Mouse (Mus musculus): ENCODE measurements at regions not wholly inside any gene's neighbourhood (a gene's known extent, or its start where the extent isn't known, plus 50 kb on each side); places are given as distances from the start of the nearest gene placed in this dataset.

DNA sequence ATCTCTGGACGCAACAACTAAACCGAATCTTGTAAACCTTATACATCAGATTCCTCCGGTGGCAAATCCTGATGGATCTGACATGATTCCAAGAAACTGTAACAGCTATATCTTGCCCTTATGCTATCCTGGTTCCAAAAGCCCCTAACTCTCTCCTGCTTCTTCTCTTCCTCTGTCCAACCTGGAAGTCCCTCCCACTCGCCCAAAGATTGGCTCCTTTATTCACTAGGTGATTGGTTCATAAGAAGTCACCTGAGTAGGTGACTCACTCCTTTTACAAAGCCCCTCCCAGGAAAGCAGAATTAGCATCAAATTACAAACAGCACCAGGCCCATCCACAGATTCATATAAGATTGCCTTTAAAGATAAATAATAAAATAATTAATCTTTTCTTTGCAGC, 166.2 kb upstream of the Mettl25 start:
- DNase-seq (ENCODE audit: low read depth, low spot score): peak; percentile 21
- in situ Hi-C loops (cut with MboI; ENCODE audit: low sequenced_read_pairs in 2 of 2, unreplicated experiment in 2 of 2): no loop called here
- Histone ChIP-seq H3K27ac (ENCODE audit: insufficient read depth, low read depth, low read length, poor library complexity, severe bottlenecking) (peak overlapping the region; percentile 88; the same call in 1 of the 2 replicates), H3K4me3 (ENCODE audit: insufficient read depth in 1 of 2, low read depth in 1 of 2, low read length in 2 of 2, poor library complexity in 1 of 2, severe bottlenecking in 1 of 2) (peak overlapping the region; percentile 45 to 79; a peak in 3 of 4 replicates), H3K9me3 (ENCODE audit: control insufficient read depth, insufficient read depth, low read depth, low read length) (no peaks in the 10 kb centered on the region), H3K9ac (ENCODE audit: insufficient read depth, low read depth, low read length, poor library complexity, severe bottlenecking) (no peak overlapping the region; the same call in 1 of the 2 replicates), H3K4me1 (ENCODE audit: control insufficient read depth in 2 of 2, insufficient read depth in 2 of 2, low read length in 2 of 2, poor library complexity in 1 of 2) (peaks cover 0 to 5% of the 10 kb centered on the region in 2 experiments; a peak in 2 of 4 replicates), H3K36me3 (ENCODE audit: control insufficient read depth, insufficient read depth, low read length, poor library complexity, severe bottlenecking) (no peaks in the 10 kb centered on the region)
- TF ChIP-seq MAFK (IDR thresholded peaks at IDR 0.05; ENCODE audit: insufficient read depth, low read depth, low read length) (no peak), CHD2 (IDR thresholded peaks at IDR 0.05; ENCODE audit: low read depth, low read length) (no peak), ZNF384 (IDR thresholded peaks at IDR 0.05; ENCODE audit: low read depth, low read length) (no peak), HCFC1 (IDR thresholded peaks at IDR 0.05; ENCODE audit: borderline replicate concordance, insufficient read depth, low read length) (no peak), ZC3H11A (IDR thresholded peaks at IDR 0.05; ENCODE audit: borderline replicate concordance, low read depth, low read length) (no peak)

DNA sequence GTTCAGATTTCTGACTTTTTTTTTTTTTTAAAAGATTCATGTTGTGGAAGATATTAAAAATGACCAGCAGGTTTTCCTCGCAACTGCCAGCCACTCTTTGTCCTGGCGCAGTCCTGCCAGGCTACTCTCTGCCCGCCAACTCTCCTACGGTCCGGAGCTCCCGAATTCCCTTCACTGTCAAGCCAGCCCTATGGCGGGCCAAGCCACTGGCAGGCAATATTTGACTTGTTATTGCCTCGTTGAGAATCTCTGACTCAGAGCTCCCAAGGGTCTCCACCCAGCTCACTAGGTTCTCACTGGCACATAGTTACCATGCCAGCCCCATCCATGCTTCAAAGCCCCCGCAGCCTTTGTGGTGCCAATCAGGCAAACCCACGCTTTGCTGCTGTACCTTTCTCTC, 165.7 kb upstream of the Mettl25 start:
- TF ChIP-seq ZNF384 (IDR thresholded peaks at IDR 0.05; ENCODE audit: low read depth, low read length): peak; percentile 48; the same call in 1 of the 2 replicates
- no peak for TF ChIP-seq CHD2 (IDR thresholded peaks at IDR 0.05; ENCODE audit: low read depth, low read length)
- H3K27ac ChIP-seq (ENCODE audit: insufficient read depth, low read depth, low read length, poor library complexity, severe bottlenecking): peak overlapping the region; percentile 88
- peaks cover 0 to 5% of the 10 kb centered on the region in 2 experiments; a peak in 2 of 4 replicates for H3K4me1 ChIP-seq (ENCODE audit: control insufficient read depth in 2 of 2, insufficient read depth in 2 of 2, low read length in 2 of 2, poor library complexity in 1 of 2)
- DNase-seq (ENCODE audit: low read depth, low spot score): no peak
- H3K36me3 ChIP-seq (ENCODE audit: control insufficient read depth, insufficient read depth, low read length, poor library complexity, severe bottlenecking): no peaks in the 10 kb centered on the region
- no peaks in the 10 kb centered on the region for H3K9me3 ChIP-seq (ENCODE audit: control insufficient read depth, insufficient read depth, low read depth, low read length)
- peak overlapping the region; percentile 45 to 79; a peak in 3 of 4 replicates for H3K4me3 ChIP-seq (ENCODE audit: insufficient read depth in 1 of 2, low read depth in 1 of 2, low read length in 2 of 2, poor library complexity in 1 of 2, severe bottlenecking in 1 of 2)
- in situ Hi-C loops (cut with MboI; ENCODE audit: low sequenced_read_pairs in 2 of 2, unreplicated experiment in 2 of 2): no loop called here
- H3K9ac ChIP-seq (ENCODE audit: insufficient read depth, low read depth, low read length, poor library complexity, severe bottlenecking): peak overlapping the region; percentile 38; the same call in 1 of the 2 replicates

DNA sequence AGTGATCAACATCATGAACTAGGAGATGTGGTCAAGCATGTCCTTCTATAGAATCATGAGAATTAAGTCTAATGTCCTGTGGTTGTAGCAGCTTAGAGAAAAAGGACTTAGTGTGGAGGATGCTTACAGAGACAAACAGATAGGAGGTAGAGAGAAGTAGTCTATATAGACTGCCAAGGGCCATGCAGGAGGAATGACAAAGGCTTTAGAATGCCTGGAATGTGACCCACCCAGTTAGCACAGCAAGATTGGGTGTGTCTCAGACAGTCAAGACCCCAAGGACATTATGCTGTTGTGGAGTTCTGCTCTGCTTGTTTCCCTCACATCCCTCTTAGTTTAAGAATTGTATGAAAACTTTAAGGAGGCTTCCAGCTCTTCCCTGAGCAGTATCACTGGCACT, 164.9 kb upstream of the Mettl25 start:
- Histone ChIP-seq H3K27ac (ENCODE audit: insufficient read depth, low read depth, low read length, poor library complexity, severe bottlenecking) (peak overlapping the region; percentile 88; the same call in 1 of the 2 replicates), H3K36me3 (ENCODE audit: control insufficient read depth, insufficient read depth, low read length, poor library complexity, severe bottlenecking) (no peaks in the 10 kb centered on the region), H3K4me3 (ENCODE audit: insufficient read depth in 1 of 2, low read depth in 1 of 2, low read length in 2 of 2, poor library complexity in 1 of 2, severe bottlenecking in 1 of 2) (peak overlapping the region in 1 of 2 experiments; percentile 79; a peak in 2 of 4 replicates), H3K9me3 (ENCODE audit: control insufficient read depth, insufficient read depth, low read depth, low read length) (no peaks in the 10 kb centered on the region), H3K4me1 (ENCODE audit: control insufficient read depth in 2 of 2, insufficient read depth in 2 of 2, low read length in 2 of 2, poor library complexity in 1 of 2) (peaks cover 0 to 5% of the 10 kb centered on the region in 2 experiments; a peak in 2 of 4 replicates), H3K9ac (ENCODE audit: insufficient read depth, low read depth, low read length, poor library complexity, severe bottlenecking) (no peak overlapping the region)
- in situ Hi-C loops (cut with MboI; ENCODE audit: low sequenced_read_pairs in 2 of 2, unreplicated experiment in 2 of 2): no loop called here
- DNase-seq (ENCODE audit: low read depth, low spot score): peak; percentile 57
- TF ChIP-seq MAFK (IDR thresholded peaks at IDR 0.05; ENCODE audit: insufficient read depth, low read depth, low read length) (no peak), ZNF384 (IDR thresholded peaks at IDR 0.05; ENCODE audit: low read depth, low read length) (no peak), ZC3H11A (IDR thresholded peaks at IDR 0.05; ENCODE audit: borderline replicate concordance, low read depth, low read length) (no peak), CHD2 (IDR thresholded peaks at IDR 0.05; ENCODE audit: low read depth, low read length) (no peak), HCFC1 (IDR thresholded peaks at IDR 0.05; ENCODE audit: borderline replicate concordance, insufficient read depth, low read length) (no peak)

DNA sequence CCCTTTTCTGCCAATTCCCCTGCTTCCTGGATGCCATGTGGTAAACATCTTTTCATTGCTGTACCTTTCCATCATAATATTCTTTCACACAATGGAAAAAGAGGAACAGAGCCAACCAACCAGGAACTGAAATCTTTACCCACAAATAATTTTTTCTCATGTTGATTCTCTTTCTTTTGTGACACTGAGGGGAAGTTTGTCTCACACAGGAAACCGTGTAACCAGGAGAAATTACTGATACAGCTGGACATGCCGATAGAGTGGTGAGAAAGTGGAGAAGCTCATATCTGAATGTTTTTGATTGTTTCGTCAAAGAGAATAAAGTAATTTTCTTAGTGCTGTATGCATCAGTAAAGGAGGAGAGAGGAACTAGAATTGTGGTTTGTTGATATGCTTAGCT, 116.3 kb upstream of the Mettl25 start:
- H3K9ac ChIP-seq (ENCODE audit: insufficient read depth, low read depth, low read length, poor library complexity, severe bottlenecking): no peak overlapping the region
- H3K27ac ChIP-seq (ENCODE audit: insufficient read depth, low read depth, low read length, poor library complexity, severe bottlenecking): no peak overlapping the region
- no peak overlapping the region for H3K4me3 ChIP-seq (ENCODE audit: insufficient read depth in 1 of 2, low read depth in 1 of 2, low read length in 2 of 2, poor library complexity in 1 of 2, severe bottlenecking in 1 of 2)
- TF ChIP-seq MAFK (IDR thresholded peaks at IDR 0.05; ENCODE audit: insufficient read depth, low read depth, low read length): no peak
- TF ChIP-seq ZC3H11A (IDR thresholded peaks at IDR 0.05; ENCODE audit: borderline replicate concordance, low read depth, low read length): no peak
- TF ChIP-seq HCFC1 (IDR thresholded peaks at IDR 0.05; ENCODE audit: borderline replicate concordance, insufficient read depth, low read length): no peak
- no peaks in the 10 kb centered on the region for H3K9me3 ChIP-seq (ENCODE audit: control insufficient read depth, insufficient read depth, low read depth, low read length)
- H3K36me3 ChIP-seq (ENCODE audit: control insufficient read depth, insufficient read depth, low read length, poor library complexity, severe bottlenecking): no peaks in the 10 kb centered on the region
- no peak for DNase-seq (ENCODE audit: low read depth, low spot score)
- H3K4me1 ChIP-seq (ENCODE audit: control insufficient read depth in 2 of 2, insufficient read depth in 2 of 2, low read length in 2 of 2, poor library complexity in 1 of 2): no peaks in the 10 kb centered on the region
- in situ Hi-C loops (cut with MboI; ENCODE audit: low sequenced_read_pairs in 2 of 2, unreplicated experiment in 2 of 2): no loop called here

DNA sequence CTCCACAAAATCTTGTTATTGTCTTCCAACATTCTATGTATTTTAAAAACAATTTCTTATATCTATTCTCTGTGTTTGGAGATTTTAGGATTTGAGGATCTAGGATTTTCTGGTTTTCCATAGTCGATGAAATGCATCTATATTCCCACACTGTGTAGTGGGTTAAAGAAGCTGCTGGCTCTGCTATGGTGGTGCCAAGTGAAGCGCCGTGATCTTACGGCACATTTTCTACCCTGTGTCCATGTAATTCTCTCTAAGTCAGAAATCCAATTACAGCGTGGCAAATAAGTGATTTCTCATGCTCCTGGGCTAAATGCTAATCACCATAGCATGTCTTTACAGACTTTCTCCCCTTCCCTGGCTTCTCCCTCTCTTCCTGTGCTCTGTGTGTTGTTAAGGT, 92.1 kb upstream of the Mettl25 start:
- in situ Hi-C loops (cut with MboI; ENCODE audit: low sequenced_read_pairs in 2 of 2, unreplicated experiment in 2 of 2): no loop called here
- TF ChIP-seq HCFC1 (IDR thresholded peaks at IDR 0.05; ENCODE audit: borderline replicate concordance, insufficient read depth, low read length) (no peak), CHD2 (IDR thresholded peaks at IDR 0.05; ENCODE audit: low read depth, low read length) (no peak), ZNF384 (IDR thresholded peaks at IDR 0.05; ENCODE audit: low read depth, low read length) (no peak), MAFK (IDR thresholded peaks at IDR 0.05; ENCODE audit: insufficient read depth, low read depth, low read length) (no peak), ZC3H11A (IDR thresholded peaks at IDR 0.05; ENCODE audit: borderline replicate concordance, low read depth, low read length) (no peak)
- no peak for DNase-seq (ENCODE audit: low read depth, low spot score)
- no peaks in the 10 kb centered on the region for H3K9me3 ChIP-seq (ENCODE audit: control insufficient read depth, insufficient read depth, low read depth, low read length)
- no peaks in the 10 kb centered on the region for H3K4me1 ChIP-seq (ENCODE audit: control insufficient read depth in 2 of 2, insufficient read depth in 2 of 2, low read length in 2 of 2, poor library complexity in 1 of 2)
- no peak overlapping the region for H3K4me3 ChIP-seq (ENCODE audit: insufficient read depth in 1 of 2, low read depth in 1 of 2, low read length in 2 of 2, poor library complexity in 1 of 2, severe bottlenecking in 1 of 2)
- no peak overlapping the region for H3K27ac ChIP-seq (ENCODE audit: insufficient read depth, low read depth, low read length, poor library complexity, severe bottlenecking)
- H3K36me3 ChIP-seq (ENCODE audit: control insufficient read depth, insufficient read depth, low read length, poor library complexity, severe bottlenecking): no peaks in the 10 kb centered on the region
- H3K9ac ChIP-seq (ENCODE audit: insufficient read depth, low read depth, low read length, poor library complexity, severe bottlenecking): no peak overlapping the region

All from ES-E14 (cell line).